In the genomic region with DNA sequence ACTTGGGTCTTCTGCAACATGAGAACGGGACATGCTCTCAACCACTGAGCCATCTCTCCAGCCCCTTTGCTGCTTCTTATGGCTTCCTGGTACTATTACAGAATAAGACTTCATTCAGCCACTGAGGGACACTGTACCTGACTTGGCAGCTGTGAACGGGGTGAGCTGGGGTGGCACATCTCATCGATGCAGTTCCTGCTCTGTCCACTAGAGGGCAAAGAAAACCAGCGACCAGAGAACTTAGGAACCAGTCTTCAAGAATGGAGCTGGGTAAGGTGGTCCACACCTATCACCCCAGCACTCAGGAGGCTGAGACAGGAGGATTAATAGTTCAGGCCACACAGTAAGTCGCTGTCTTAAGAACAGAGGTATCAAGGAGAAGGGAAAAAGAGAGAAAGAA, we compare ENCODE assay signal across 8 mouse cellular contexts. TPM values are rescaled to one million over a fixed set of nuclear protein-coding genes. Genes with fewer than 3 reads are reported as not detected.
DNase-seq lines count a peak whose midpoint lies in the region; ATAC-seq and TF ChIP-seq lines count a peak whose summit lies in the region.

No protein-coding gene starts in this region.

- WGBS in intestine, embryonic 14.5 days = 10% methylated on average over 5 of the region's 5 CpGs
- WGBS in intestine, embryonic 15.5 days = 11% methylated on average over 5 of the region's 5 CpGs
- 10% methylated on average over 5 of the region's 5 CpGs for WGBS in intestine, postnatal 0 days
- WGBS in midbrain, embryonic 14.5 days = 13% methylated on average over 5 of the region's 5 CpGs

- no peak overlapping the region for H3ac ChIP-seq in C2C12 (ENCODE audit: control insufficient read depth, insufficient read length, low read depth)

- no peak overlapping the region for H3K27ac ChIP-seq in intestine, embryonic 14.5 days (ENCODE audit: low read depth)
- no peak overlapping the region for H3K27ac ChIP-seq in intestine, embryonic 15.5 days
- no peak overlapping the region for H3K27ac ChIP-seq in intestine, postnatal 0 days (ENCODE audit: low read depth, low read length)
- H3K27ac ChIP-seq in midbrain, embryonic 14.5 days (replicated peaks; ENCODE audit: low read depth, low read length) = no peak overlapping the region

- H3K79me3 ChIP-seq in C2C12 (ENCODE audit: low read depth) = no peaks in the 10 kb centered on the region

- DNase-seq in intestine, embryonic 14.5 days (ENCODE audit: low spot score) = peak; percentile 88
- peak; percentile 54 for DNase-seq in MEL-GATA-1-ER (ENCODE audit: extremely low read depth, low read depth)
- DNase-seq in cerebellum, postnatal 36 days = peak; percentile 70 to 77
- DNase-seq in midbrain, embryonic 14.5 days = peak; percentile 83
- DNase-seq in layer of hippocampus, adult 8-10 months (ENCODE audit: low spot score in 2 of 2) = no peak

- TF ChIP-seq CTCF in C2C12 (IDR thresholded peaks at IDR 0.05; ENCODE audit: control insufficient read depth, insufficient read depth, insufficient read length) = peak; percentile 38
- peak; percentile 88 for TF ChIP-seq CTCF in intestine, postnatal 0 days (IDR thresholded peaks at IDR 0.05; ENCODE audit: low read depth)

- H3K9ac ChIP-seq in intestine, embryonic 14.5 days (ENCODE audit: low read length) = no peak overlapping the region
- H3K9ac ChIP-seq in intestine, embryonic 15.5 days = no peak overlapping the region
- no peak overlapping the region for H3K9ac ChIP-seq in intestine, postnatal 0 days (ENCODE audit: low read depth, low read length)
- H3K9ac ChIP-seq in midbrain, embryonic 14.5 days (replicated peaks; ENCODE audit: low read length) = no peak overlapping the region

- H3K36me3 ChIP-seq in intestine, embryonic 14.5 days (ENCODE audit: control insufficient read depth, insufficient read depth, low read length) = no peaks in the 10 kb centered on the region
- H3K36me3 ChIP-seq in intestine, embryonic 15.5 days = no peaks in the 10 kb centered on the region
- no peaks in the 10 kb centered on the region for H3K36me3 ChIP-seq in C2C12 (ENCODE audit: control insufficient read depth, insufficient read depth)
- no peaks in the 10 kb centered on the region for H3K36me3 ChIP-seq in intestine, postnatal 0 days (ENCODE audit: control insufficient read depth, insufficient read depth)
- H3K36me3 ChIP-seq in midbrain, embryonic 14.5 days (ENCODE audit: control insufficient read depth, insufficient read depth, low read length) = no peaks in the 10 kb centered on the region

- no peaks in the 10 kb centered on the region for H3K27me3 ChIP-seq in intestine, embryonic 14.5 days (replicated peaks; ENCODE audit: control insufficient read depth, insufficient read depth, low read length)
- H3K27me3 ChIP-seq in intestine, embryonic 15.5 days (replicated peaks) = no peaks in the 10 kb centered on the region
- H3K27me3 ChIP-seq in C2C12 (ENCODE audit: control insufficient read depth, insufficient read depth, insufficient read length) = no peaks in the 10 kb centered on the region
- 0 out of 2 replicates have a peak, but pooled peaks cover 5% of the 10 kb centered on the region for H3K27me3 ChIP-seq in intestine, postnatal 0 days (replicated peaks; ENCODE audit: control insufficient read depth, insufficient read depth, low read length)
- no peaks in the 10 kb centered on the region for H3K27me3 ChIP-seq in midbrain, embryonic 14.5 days (ENCODE audit: control insufficient read depth, insufficient read depth, low read length)

- H3K4me2 ChIP-seq in intestine, embryonic 14.5 days (ENCODE audit: low read length) = no peak overlapping the region
- H3K4me2 ChIP-seq in intestine, embryonic 15.5 days (replicated peaks) = no peak overlapping the region
- H3K4me2 ChIP-seq in intestine, postnatal 0 days (replicated peaks; ENCODE audit: low read depth) = no peak overlapping the region
- no peak overlapping the region for H3K4me2 ChIP-seq in midbrain, embryonic 14.5 days (ENCODE audit: low read length)

- H3K9me3 ChIP-seq in intestine, embryonic 14.5 days (ENCODE audit: control insufficient read depth, low read length) = no peaks in the 10 kb centered on the region
- no peaks in the 10 kb centered on the region for H3K9me3 ChIP-seq in intestine, embryonic 15.5 days
- no peaks in the 10 kb centered on the region for H3K9me3 ChIP-seq in intestine, postnatal 0 days (ENCODE audit: control insufficient read depth)
- H3K9me3 ChIP-seq in midbrain, embryonic 14.5 days (ENCODE audit: control insufficient read depth, low read length) = no peaks in the 10 kb centered on the region

- ATAC-seq in intestine, embryonic 14.5 days (replicated peaks; ENCODE audit: low FRiP score, low TSS enrichment, low read depth) = peak; percentile 42; the same call in 1 of the 2 replicates
- ATAC-seq in intestine, embryonic 15.5 days = no peak
- ATAC-seq in intestine, postnatal 0 days = no peak
- no peak for ATAC-seq in midbrain, embryonic 14.5 days (ENCODE audit: low FRiP score, low TSS enrichment)

- H3K79me2 ChIP-seq in C2C12 (ENCODE audit: control insufficient read depth, insufficient read depth) = no peaks in the 10 kb centered on the region

- no peak overlapping the region for H3K4me3 ChIP-seq in intestine, embryonic 14.5 days (ENCODE audit: low read depth, low read length)
- H3K4me3 ChIP-seq in intestine, embryonic 15.5 days (replicated peaks) = no peak overlapping the region
- H3K4me3 ChIP-seq in C2C12 (ENCODE audit: insufficient read depth, poor library complexity, severe bottlenecking) = no peak overlapping the region
- no peak overlapping the region for H3K4me3 ChIP-seq in intestine, postnatal 0 days (ENCODE audit: low read depth, low read length)
- H3K4me3 ChIP-seq in midbrain, embryonic 14.5 days (replicated peaks; ENCODE audit: low read depth, low read length) = no peak overlapping the region

- peaks cover 7% of the 10 kb centered on the region; the same call in 1 of the 2 replicates for H3K4me1 ChIP-seq in intestine, embryonic 14.5 days (replicated peaks; ENCODE audit: control insufficient read depth, insufficient read depth, low read length)
- peaks cover 8% of the 10 kb centered on the region for H3K4me1 ChIP-seq in intestine, embryonic 15.5 days (replicated peaks)
- H3K4me1 ChIP-seq in intestine, postnatal 0 days (replicated peaks; ENCODE audit: control insufficient read depth, insufficient read depth, low read length) = no peaks in the 10 kb centered on the region
- H3K4me1 ChIP-seq in midbrain, embryonic 14.5 days (ENCODE audit: control insufficient read depth, insufficient read depth, low read length) = no peaks in the 10 kb centered on the region

TF ChIP-seq in C2C12, 6 proteins besides CTCF, POLR2A, EP300 and RAD21:
- TF ChIP-seq MYOD1 (IDR thresholded peaks at IDR 0.05; ENCODE audit: control insufficient read depth, insufficient read length, low read depth) (no peak), USF1 (IDR thresholded peaks at IDR 0.05; ENCODE audit: low read depth) (no peak), MYOG (IDR thresholded peaks at IDR 0.05; ENCODE audit: control insufficient read depth, extremely low read depth, insufficient read length) (no peak)

RNA-seq across cellular contexts. Expression of gene Gins2, which starts 6.9 kb away (rescaled TPM):
- 121 and 122 TPM in 2 replicates for polyA plus RNA-seq in intestine, embryonic 14.5 days (2014; fragmentation: Nextera tagmentation; extraction: Ambion mirVana)
- 88.4 and 88.8 TPM in 2 replicates for polyA plus RNA-seq in intestine, embryonic 15.5 days (2015; fragmentation: Nextera tagmentation; extraction: Ambion mirVana)
- 69.8 TPM for polyA plus RNA-seq in C2C12 (2012; fragmentation: generic; extraction: Trizol)
- polyA plus RNA-seq in intestine, postnatal 0 days (2015; fragmentation: Nextera tagmentation; extraction: Ambion mirVana) = 23.1 and 23.7 TPM in 2 replicates
- polyA plus RNA-seq in midbrain, embryonic 14.5 days (2014; fragmentation: Nextera tagmentation; extraction: Ambion mirVana) = 15.5 and 23.7 TPM in 2 replicates
- total RNA-seq in layer of hippocampus, adult 8-10 months (2022) = 1 to 10 TPM; 2.4 to 4.8 (median 2.8) TPM

RNA-seq across cellular contexts. Expression of gene 1190005I06Rik, which starts 51.5 kb away (rescaled TPM):
- 1.6 and 2.8 TPM in 2 replicates for polyA plus RNA-seq in intestine, embryonic 14.5 days (2014; fragmentation: Nextera tagmentation; extraction: Ambion mirVana)
- 1.3 and 2.5 TPM in 2 replicates for polyA plus RNA-seq in intestine, embryonic 15.5 days (2015; fragmentation: Nextera tagmentation; extraction: Ambion mirVana)
- 2.6 TPM for polyA plus RNA-seq in C2C12 (2012; fragmentation: generic; extraction: Trizol)
- polyA plus RNA-seq in intestine, postnatal 0 days (2015; fragmentation: Nextera tagmentation; extraction: Ambion mirVana) = 3.9 and 4.0 TPM in 2 replicates
- 11.8 and 12.8 TPM in 2 replicates for polyA plus RNA-seq in midbrain, embryonic 14.5 days (2014; fragmentation: Nextera tagmentation; extraction: Ambion mirVana)
- 10 to 100 TPM in 3 of 4 experiments, 1 to 10 TPM in 1; 8.4 to 16.2 (median 14.1) TPM for total RNA-seq in layer of hippocampus, adult 8-10 months (2022)

Comparison
In these comparisons a context has a peak if more than half of its experiments do, and no peak if none do; other contexts are left out.
1. DNase-seq: peak in intestine, embryonic 14.5 days (single experiment), MEL-GATA-1-ER (single experiment), cerebellum, postnatal 36 days (2 of 2) and midbrain, embryonic 14.5 days (single experiment); none in layer of hippocampus, adult 8-10 months (0 of 2).